Mouse (Mus musculus) spleen, postnatal 14 days (tissue): ENCODE measurements around the gene Uba52.

Experiments used
- DNase-seq, 2 experiments: peaks; one replicate each; pipeline ENCODE4 v3.0.0; 2021 to 2022; ENCODE audit warnings: low spot score in 2 of 2

The Uba52 gene

DNA sequence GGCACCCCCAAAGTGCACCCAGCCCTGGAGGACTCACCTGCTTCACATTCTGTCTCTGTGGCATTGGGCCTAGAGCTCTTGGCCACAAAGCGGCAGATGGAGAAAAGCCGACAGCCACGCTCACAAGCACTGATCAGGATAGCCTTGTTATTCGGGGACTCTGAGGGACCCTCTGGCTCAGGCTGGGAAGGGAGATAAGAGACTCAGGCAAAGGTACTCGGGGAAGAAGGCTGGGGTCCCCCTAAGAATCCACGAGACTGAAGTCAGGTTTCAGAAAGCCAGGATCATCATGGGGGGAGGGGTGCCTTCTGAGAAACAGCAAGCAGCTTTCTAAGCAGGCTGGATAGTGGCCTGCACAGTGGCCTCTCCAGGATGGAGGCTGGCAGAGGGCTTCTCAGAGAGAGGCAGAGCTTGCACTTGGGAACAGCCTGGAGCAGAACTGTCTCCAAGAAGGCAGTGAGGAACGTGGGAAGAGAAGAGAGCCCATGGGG is 24.4 kb downstream of the Uba52 start:
- no peak for DNase-seq

DNA sequence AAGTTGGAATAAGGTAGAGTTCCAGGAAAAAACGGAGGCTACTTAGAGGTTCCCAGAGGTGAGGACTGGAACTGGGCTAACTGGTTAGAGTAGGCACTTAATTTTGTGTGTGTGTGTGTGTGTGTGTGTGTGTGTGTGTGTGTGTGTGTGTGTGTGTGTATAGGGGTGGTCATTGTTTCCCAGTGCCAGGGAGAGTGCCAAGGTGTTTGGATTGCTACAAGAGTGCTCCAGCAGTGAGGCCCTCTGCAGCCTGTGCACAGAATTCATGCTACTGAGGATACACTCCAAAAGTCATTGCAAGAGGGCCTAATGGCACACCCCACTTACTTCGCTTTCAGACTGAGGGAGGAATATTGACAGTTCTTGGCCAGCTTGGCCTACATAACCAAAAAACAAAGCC is 27.7 kb downstream of the Uba52 start:
- DNase-seq, result no peak

DNA sequence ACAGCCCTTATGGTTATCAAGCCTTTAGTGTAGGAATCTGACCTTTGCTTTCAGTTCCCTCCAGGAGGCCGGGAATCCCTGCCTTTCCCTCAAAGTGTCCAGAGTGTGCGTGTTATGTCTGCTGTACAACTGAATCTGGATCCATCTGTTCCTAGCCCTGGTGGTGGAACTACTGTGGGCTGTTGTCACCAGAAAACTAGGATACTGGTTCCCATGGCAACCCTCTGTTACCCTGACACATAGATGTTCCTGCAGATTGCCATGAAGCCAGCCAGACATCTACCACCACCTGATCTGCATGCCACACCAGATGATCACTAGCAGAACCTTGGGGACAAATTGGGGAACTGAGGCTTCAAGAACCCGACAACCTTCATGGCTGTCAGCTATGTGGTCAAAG is 28.7 kb downstream of the Uba52 start:
- no peak for DNase-seq

DNA sequence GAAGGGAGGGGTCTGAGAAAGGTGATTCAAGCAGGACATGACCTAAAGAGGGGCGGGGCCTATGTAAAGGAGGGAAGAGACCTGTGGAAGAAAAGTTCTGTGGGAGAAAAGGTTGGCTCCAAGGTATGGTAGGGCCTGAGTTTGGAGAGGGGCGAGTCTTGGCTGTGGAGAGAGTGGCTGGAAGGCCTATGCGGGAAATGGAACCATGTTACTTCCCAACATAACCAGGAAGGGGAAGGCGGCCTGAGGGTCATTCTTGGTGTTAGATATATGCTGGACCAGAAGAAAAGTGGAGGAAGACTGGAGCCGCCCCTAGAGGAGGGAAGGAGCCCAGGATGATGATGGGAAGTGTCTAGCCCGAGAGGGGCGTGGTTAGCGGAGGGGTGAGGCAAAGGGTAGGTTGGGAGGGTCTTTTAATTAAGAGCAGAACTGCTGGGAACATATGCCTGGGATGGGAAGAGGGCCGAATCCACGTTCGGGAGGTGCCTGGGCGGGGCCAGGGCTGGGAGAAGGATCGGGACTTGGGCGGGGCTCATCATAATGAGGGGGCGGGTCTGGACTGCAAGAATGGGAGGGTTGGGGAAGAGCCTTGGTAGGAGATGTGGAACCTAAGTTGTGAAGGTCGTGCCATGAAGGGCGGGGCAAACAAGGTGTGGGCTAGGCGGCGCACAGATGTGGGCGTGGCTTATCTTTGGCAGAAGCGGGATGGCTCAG is 33.2 kb downstream of the Uba52 start:
- no peak for DNase-seq

DNA sequence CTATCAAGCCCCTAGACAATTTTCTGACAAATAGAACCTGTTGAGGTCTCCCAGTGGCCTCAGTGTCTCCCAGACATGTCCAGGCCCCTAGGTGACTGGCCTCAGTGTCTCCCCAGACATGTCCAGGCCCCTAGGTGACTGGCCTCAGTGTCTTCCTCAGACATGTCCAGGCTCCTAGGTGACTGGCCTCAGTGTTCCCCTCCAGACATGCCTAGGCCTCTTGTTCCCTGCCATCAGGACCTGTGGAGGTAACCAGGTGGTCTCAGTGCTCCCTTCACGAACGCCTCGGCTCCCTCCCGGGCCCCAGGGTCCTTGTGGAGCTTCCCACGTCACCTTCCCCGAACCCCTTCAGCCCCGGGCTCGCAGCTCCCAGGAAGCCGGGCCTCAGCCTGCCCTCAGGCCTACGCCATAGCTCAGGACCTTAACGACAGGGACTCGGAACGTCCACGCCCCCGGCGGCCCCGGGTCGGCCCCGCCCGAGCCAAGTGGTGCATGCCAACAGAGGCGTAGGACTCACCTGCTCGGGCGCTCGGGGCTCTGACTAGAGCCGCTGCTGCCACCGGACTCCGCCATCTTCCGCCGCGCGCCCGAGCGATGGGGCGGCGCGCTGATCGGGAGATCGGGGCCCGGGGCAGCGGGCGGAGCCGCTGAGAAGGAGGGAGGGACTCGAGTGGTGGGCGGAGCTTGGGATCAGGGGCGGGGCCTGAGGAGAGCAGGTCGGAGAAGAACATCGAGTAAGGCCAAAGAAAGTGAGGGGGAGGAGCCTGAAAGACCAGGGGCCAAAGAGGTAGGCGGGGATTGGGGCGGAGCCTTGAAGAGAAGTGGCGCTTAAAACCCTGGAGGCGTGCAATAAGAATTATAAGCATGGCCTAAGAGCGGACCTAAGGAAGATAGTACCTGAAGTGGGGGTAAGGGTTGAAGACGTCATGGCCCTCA is 34.0 kb downstream of the Uba52 start, which contains the start of gene Klhl26:
Gene Klhl26 (minus strand): TSS at position 636 of the 936 bp plus-strand sequence.
- peak; percentile 97 to 98 for DNase-seq

DNA sequence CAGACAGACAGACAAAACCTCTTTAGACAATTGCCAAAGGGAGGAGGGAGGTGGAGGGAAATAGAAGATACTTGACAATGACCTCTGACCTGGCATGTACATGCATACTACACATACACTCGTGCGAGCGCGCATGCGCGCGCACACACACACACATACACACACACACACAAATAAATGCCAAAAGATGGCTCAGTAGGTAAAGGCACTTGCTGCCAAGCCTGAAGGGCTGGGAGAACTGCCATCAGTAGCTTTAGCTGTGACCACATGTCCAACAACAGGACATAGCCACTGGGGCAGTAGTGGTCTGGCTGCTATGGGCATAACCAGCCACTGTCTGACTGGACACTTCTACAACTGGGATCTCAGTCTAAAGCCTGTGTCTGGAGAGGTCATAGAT is 38.7 kb downstream of the Uba52 start:
- DNase-seq, result no peak

DNA sequence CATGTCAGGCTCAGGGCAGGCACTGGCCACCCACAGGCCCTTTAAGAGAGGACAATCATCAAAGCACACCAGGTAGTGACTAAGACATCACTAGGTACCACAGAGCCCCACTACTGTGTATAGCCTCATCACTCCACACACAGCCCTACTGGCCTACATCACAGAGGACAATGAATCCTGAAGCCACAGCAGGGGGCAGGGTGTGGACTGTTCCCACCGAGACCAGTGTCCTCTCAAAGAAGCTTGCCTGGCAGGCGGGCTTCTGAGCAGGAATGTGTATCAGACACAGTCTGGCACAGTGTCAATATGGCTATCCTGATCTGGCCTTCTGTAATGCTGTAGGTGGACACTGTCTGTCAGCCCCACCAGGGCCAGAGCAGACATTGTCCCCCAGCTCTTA is 40.7 kb downstream of the Uba52 start:
- no peak for DNase-seq

DNA sequence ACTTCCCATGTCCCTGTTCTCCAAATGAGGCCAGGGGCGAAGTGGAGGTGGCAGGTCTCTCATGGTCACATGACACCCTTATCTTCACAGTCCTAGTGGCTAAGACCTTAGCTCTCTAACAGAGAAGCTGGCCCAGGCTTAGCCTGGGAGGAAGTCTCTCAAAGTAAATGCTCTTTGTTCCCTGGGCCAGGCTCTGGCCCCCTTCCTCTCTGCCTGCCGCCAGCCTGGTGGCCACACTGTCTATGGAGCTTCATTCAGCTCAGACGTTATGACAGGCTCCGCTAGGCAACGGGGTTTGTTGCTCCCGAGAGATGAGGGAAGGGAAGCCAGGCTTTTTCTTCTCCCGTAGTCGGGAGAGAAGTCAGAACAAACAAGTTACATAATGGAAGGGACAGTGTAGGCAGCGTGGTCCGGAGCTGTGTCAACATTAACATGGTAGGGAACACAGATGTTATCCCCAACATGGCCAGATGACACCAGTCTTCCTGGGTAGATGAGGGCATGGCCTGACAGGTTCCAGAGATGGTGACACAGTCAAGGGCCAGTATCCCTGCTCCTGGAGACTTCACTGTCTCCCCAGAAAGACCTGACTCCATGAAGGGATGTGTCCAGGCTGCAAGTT is 41.2 kb downstream of the Uba52 start:
- DNase-seq, result no peak

DNA sequence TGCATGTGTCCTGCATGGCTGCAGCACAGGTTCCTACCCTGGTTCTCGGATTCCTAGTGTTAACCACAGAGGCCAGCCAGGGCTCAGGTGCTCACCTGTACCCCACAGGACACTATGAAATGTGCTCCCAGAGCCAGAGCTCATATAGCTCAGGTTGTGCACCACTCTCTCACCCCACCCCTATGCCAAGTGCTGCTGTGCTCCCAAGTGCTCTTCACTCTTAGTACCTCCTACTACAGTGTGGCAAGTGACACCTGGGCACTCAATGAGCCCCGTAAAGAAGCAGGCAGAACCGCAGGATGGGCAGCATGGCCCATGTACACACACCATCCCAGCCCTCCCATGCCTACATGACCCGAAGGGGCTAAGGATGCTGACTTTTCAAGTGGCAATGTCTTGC is 41.9 kb downstream of the Uba52 start:
- DNase-seq, result no peak

DNA sequence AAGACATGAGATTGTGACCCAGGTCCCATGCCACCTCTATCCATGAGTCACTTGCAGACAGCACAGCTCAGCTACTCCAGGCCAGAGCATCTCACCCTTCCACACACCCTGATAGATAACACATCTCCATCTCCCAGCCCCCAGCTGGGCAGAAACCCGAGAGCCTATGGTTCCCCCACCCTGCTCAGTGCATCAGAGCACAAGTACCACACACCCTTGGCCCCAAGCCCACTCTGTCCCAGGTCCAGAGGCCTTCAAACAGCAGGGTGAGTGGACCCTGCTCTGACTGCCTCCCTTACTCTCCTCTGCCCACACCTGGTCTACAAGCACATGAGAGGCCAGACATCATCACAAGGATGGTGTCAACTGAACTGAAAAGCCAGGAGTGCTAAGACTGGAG is 42.7 kb downstream of the Uba52 start:
- no peak for DNase-seq

DNA sequence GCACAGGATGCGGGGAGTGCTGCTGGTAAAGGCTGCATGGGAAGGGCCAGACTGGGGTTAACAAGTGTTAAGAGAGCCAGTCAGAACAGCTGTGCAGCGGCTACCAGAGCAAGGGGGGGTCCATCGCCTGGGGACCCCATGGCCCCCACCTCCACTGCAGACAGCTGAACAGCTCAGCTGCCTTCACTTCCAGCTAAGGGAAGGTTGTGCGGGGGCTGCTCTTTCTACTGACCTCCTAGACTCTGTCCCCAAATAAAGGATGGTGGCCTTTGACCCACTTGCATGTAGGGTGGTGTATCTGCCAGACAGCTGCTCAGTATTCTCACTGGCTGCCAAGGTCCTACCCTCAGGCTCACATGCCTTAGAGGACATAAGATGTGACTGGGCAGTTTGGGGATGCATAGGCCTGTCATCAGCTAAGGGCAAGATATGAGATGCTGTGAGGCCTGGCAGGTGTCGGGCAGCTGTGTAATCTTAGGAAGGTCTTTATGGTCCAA is 43.3 kb downstream of the Uba52 start:
- no peak for DNase-seq

DNA sequence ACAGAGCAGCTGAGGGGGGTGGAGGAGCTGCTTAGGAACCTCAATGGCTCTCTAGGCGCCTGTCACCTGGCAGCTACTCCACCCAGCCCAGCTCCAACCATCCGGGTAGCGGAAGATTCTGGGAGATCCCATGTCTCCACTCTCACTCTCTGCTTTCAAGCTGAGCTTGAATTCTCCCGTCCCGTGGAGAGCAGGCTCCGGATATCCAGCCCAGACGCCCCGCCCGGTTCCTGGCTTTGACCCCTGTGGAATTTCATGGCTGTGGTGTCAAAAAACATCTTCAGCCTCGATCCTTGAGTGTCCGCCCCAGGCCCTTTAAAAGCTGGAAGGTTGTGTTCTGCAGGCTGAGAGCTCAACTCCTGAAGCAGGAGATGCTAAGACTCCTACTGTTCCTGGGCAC is 43.8 kb downstream of the Uba52 start:
- DNase-seq, result no peak

DNA sequence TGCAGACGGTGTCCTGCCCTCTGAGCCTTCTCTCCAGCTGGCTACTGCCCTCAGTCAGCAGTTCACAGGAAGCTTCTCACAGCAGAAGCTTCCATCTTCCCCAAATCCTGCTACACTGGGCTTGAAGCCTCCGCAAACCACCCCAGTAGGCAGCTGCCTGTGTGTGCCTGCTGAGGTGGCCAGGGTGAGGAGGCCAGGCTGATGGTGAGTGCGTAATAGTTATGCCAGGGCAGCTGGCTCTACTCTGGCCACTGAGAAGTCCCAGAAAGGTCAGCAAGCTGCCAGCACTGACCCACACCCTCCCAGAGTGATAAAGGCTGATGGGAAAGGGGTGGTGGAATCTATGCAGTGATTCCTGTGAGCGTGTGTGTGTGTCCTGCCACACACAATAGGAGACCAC is 44.3 kb downstream of the Uba52 start:
- no peak for DNase-seq

DNA sequence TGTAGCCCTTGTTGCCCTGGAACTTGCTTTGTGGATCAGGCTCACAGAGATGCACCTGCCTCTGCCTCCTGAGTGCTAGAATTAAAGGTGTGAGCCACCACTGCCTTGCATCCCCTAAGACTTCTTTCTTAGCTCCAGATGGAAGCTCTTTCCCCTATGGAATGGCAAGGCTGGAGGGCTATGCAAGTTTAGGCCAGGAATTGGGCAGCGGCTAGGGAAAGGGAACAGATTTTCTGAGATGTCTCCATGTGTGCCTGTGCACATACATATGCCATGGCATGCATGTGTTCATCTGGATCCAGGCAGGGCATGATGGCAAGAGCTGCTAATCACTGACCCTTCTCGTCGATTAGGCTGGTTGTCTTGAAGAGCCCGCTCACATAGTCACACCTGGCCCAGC is 44.9 kb downstream of the Uba52 start:
- DNase-seq, result no peak

DNA sequence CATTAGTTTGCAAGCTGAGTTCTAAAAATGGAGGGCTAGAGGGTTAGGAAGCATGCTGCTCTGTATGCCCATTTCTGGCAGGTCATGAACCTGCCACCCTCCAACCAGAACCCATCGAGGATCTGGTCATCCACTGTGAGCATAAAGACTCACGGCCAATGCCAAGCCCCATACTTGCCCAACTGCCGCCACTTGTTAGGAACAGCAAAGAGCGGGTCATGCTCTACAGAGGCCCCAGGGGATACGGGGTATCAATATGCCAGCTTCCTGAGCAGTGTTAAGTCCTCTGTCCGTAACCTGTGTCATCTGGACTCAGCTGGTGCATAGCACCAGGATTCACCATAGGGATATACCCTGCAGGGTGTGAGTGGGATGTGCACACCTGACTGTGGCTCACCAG is 46.4 kb downstream of the Uba52 start:
- DNase-seq, result no peak

DNA sequence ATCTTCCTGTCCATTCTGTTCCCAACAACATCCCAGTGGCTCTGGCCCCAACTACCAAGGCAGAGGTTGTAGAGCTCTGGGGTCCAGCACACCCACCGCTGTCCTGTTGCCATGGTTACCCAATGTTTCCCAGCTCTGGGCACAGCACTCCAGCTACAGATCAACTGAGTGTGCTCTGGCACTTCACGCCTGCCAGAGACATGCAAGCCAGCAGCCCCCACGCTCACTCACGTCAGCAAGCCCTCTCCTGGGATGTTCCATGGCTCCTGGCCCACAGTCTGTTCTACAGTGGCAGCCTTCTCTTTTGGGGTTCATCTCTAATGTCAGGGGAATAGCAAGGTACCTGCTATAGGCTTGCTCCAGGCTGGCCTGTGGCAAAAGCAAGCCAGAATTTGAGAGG is 47.3 kb downstream of the Uba52 start:
- DNase-seq, result no peak

DNA sequence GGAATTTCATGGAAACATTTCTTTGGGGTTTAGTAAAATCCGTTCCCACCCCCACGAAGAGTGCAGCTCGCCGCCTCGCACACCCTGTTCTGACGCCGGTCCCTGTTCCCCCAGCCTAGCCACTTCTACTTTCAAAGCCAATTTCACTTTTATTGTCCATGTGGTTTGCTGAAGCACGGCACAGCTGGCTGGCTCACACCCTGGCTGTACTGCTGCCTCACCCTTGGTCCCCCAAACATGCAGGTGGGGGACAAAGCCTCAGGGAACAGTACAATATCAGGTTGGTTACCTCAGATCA is 48.1 kb downstream of the Uba52 start:
- DNase-seq, result no peak

DNA sequence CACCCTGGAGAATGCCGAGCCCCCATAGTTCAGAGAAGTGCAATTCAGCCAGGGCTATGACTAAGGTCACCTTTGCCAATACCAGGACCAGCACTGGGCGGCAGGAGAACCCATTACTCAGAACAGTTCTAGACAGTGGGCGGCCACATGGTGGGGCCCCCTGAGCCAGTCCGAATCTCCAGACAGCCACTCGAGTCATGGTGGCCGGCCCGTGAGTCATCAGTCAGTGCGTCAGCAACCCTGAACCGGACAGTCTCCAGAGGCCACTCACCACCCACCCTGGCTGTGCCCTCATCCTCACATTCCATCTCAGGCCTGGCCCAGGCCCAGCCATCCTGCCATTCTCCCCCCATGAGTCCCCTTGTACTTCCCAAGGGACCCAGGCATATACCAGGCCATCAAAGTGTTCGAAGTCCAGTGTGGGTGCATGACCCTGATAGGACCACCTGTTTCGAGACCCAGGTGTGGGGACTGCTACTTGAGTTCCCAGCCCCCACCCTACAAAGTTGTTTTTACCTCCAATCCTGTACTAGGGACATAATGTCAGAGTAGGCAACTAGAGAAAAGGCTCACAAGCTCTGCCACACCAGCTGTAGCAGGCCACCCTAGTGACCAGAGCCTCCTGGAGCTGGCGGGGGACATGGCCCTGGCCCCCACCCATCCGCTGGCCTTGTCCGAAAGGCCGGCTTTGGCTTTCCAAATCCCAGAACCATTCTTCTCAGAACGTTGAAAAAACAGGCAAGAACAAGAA is 48.7 kb downstream of the Uba52 start:
- no peak for DNase-seq

DNA sequence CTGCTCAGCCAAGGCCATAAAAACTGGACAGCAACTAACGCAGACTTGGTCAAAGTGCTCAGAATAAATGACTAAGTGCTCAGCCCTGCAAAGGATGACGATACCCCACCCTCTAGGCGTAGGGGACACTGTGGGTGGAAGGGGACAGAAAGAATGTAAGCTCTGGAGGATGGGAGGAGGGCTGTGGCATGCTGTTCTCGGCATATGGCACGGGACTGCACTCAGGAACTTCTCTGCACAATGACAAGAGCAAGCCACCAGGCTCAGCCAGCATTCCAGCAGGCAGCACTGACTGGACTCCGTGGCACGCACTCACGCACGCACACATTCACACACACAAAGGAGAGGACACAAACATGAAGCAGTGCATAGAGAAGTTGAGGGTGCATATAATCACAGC is 50.0 kb downstream of the Uba52 start:
- no peak for DNase-seq

DNA sequence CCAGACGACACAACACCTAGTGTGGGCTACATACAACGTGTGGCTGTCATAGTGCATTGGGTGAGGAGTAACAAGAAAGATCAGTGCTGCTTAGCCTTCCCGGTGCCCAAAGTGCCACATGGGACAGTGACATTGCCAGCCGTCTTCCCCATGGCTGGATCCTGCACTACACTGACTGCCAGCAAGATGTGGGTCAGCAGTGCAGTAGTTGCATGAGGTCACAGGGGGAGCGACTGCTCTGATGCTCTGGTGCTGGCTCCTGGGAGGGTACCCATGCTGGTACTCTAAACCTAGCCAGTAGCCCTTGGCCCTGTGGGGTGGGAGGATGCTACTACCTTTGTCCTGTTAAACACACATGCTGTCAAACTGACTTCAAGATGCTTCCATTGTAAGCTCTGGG is 50.4 kb downstream of the Uba52 start:
- no peak for DNase-seq

DNA sequence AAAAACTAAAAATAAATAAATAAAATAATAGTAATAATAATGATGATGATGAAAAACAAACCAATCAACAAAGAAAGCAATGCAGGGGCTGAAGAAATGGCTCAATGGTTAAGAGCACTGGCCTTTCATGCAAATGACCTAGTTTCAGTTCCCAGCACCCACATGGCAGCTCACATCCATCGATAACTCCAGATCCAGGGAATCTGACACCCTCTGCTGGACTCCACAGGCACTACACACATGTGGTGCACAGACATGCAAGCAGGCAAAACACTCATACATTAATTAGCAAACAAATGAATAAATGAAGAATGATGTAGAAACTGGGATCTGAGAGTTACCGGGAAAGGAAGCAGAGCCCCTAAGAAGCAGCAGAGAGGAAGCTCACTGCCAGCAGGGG is 51.0 kb downstream of the Uba52 start:
- DNase-seq, result no peak

DNA sequence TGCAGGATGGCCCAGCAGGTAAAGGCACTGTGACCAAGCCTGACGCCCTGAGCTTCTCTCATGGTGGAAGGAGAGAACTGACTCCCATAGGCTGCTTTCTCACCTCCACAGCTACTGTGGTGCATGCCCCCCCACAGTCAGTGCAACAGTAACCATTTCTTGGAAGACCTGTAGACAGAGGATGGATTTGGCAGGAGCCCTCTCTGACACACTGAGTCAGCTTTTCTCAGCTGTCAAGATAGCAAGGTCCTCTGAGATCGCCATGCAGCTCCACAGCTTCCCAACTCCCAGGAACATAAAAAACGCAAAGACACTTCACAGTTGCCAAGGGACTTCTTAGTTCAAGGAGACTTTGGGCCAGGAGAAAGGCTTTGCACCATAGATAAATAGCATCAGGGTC is 52.1 kb downstream of the Uba52 start:
- no peak for DNase-seq
